Mouse (Mus musculus) mature B cell (primary cell): Measurements from ENCODE around the gene Lmod2.

Source experiments
- in situ Hi-C: fragments of 300-500 bp; cut with MboI; formaldehyde crosslinking; loops from 2 replicates; pipeline ENCODE4 v1.14.3; 2019

Gene Lmod2

DNA sequence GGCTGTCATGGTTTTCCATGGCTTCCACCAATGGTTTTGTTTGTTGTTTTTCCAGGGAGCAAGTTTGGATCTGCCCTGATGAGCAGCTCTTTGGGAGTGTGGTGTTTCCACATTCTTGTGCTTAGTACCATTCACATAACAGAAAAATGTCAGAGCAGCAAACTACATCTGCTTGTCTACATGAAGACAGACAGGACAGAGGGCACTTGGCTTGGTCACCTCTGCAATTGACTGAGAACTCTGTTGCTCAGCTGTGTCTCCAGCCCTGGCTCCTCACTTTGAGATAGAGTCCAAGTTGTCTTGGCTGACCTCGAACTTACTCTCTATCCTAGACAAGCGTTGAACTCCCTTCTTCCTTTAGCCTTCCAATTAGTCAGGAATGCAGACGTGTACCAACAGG, 4.8 kb downstream of the Lmod2 start:
- in situ Hi-C loops, result no loop called here

DNA sequence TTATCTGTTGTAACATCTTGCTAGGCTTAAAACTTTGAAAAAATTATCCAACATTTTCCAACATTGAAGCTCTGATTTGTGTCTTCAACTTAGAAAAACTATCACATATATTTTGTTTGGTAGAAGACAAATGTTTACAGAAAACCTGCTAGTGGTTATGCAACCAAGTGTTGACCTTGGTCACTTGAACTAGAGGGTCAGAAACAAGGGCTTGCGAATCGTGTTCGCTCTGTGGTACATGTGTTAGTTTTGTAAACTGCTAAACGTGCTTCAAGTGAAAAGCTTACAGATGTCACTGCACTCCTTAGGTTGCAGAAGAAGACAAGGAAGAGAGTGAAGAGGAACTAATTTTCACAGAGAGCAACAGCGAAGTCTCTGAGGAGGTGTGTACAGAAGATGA, 5.4 kb downstream of the Lmod2 start:
- in situ Hi-C loops, result no loop called here

- in situ Hi-C loops, result no loop called here
Measured at GRCm38 (mm10) chr6:24604289-24604688, 6.7 kb downstream of the Lmod2 start.

- in situ Hi-C loops, result no loop called here
Measured at GRCm38 (mm10) chr6:24605631-24606030, 8.1 kb downstream of the Lmod2 start.

GRCm38 (mm10) chr6:24606512-24606911, 8.9 kb downstream of the Lmod2 start:
- in situ Hi-C loops, result no loop called here

DNA sequence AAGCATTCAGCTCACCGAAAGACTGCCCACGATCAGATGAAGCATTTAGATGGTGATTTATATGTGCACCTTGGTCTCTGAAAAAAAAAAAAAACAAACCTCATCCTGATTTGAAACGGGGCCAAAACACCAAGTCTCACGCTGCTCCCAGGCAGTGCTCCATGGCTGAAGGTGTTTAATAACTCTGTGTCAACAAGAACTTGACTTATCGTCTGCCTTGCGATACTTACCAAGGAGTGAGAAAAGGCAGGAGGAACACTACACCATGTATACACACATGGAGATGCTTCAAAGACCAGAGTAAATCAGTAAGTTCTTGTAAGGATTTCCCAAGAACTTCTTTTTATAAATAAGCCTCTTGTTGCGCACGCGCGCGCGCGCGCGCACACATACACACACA, 10.0 kb downstream of the Lmod2 start:
- in situ Hi-C loops, result no loop called here

DNA sequence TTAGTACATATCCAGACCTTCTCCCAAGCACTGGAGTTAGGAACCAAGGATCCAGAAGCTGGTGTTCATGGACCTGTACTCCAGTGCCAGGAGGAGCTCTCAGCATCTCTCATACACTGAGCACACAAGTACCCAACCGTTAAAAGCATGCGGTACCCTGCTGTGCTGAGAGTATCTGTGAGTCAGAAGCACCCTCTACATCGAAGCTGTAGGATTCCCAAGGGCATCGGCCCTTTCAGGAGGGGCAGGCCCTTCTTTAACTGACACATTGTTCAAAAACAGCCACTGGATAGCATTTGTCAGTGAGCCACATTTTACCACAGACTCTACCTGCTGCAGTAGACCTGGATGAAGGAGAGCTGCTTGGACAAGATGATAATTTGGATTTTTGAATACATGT, 10.6 kb downstream of the Lmod2 start:
- in situ Hi-C loops, result no loop called here

DNA sequence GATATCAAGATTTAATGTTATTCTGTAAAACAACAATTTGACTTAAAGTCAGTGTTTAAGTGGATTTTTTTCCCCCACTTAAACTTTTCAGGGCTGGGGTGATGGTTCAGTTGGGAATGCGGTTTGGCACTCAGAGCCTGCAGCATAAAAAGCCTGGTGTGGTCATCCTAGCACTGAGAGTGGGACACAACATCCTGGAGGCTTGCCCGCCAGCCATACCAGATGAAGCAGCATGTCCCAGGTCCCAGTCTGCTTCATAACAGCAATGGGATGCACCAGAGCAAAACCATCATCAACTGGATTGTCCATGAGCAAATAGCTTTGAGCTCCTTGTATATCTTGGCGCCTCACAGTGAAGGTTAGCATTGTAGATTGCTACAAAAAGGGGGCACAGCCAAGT, 11.1 kb downstream of the Lmod2 start:
- in situ Hi-C loops, result no loop called here

DNA sequence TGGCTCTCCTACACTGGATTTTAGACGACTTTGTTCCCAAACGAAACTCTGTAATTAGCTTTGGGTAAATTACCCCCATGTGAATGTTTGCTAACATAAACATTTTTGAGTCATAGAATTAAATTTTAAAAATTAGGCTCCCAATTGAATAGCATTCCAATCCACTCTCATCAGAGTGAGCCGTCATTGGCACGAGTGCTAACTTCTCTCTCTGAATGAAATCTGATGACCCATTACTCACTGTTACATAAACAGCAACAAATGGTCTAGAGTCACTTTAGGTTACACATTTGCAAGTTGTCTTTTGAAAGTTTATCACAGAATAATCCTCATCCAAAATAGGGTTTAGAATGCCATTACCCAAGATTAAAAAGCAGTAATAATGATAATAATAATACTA, 12.0 kb downstream of the Lmod2 start:
- in situ Hi-C loops, result no loop called here

DNA sequence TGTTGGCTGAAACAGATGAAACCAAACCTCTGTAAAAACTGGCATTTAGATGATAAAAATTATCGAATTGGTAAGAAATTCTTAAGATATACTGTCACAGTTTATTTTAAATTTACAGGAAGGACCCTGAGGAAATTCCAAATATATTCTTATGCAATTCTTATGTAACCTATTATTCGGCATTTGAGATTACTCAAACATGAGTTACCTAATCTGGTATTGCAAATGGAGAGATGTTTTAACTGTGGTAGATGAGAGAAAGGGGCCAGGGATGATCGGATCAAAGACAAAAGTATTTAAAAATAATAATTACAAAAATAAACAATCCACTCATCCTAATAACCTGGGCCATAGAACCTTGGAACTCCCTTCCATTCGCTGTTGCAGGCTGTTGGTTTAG, 12.8 kb downstream of the Lmod2 start:
- in situ Hi-C loops, result no loop called here

DNA sequence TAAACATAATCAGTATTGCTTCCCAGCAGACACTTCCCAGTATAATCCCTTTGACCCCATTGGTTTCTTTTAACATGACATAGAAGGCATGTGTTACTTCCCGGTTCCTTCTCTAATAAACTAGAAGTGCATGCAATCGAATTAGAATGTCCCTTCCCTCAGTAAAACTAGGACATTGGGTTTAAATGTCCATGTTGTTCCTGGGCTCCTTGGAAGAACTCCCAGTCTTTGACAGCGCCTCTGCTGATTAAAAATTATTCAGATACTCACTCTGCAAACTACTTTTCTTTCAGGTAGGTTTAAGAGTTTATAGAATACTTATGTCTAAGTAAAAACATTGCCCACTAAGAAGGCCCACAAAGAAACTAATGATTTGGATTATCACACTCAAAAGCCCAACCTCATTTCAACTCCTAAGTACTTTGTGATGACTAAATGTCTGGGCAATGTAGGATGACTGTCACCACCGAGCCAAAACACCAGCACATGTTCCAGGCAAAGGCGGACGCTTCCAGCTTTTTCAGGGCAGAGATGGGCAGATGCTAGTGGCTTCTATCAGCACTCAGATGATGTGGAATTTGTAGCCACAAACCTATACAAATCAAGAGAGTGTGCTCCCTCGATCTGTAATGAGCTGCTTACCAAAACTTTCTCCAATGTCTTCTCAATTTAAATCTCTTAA, 14.7 kb downstream of the Lmod2 start:
- in situ Hi-C loops, result no loop called here

DNA sequence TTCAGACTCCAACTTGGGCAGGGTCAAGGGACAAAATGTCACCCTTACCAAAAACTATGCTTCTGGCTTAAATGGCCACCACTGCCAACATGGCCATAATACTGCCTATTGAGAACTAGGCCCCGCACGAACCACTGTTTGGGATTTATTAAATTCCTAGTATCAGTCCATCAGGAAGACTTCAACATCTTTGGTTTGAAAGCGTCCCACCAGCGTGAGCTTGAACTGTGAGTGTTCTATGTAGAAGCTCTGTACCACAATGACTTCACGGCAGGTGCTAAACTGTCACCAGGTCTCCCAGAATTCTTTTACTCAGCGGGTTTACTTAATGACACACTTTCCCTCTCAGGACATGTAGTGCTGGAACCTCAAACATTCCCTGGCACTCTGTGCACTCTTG, 15.8 kb downstream of the Lmod2 start:
- in situ Hi-C loops, result no loop called here

GRCm38 (mm10) chr6:24613918-24614317, 16.4 kb downstream of the Lmod2 start:
- in situ Hi-C loops, result no loop called here

DNA sequence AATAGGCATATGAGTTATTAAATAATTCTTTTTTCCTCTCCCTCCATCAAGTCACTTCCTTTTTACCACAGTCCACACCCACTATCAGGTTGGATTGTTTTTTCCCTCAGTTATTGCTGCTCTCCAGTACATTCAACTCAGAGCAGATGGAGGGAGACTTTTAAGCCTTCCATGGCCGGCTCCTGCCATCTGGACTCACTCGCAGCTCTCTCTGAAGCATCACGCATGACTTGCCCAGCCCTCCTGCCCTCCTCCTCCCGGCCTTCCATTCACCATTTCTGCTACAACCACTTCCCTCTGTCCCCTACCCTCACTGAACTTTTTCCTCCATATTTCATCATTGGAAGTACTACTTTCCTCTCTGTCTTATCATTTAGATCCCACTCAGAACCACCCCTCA, 19.2 kb downstream of the Lmod2 start:
- in situ Hi-C loops, result no loop called here

DNA sequence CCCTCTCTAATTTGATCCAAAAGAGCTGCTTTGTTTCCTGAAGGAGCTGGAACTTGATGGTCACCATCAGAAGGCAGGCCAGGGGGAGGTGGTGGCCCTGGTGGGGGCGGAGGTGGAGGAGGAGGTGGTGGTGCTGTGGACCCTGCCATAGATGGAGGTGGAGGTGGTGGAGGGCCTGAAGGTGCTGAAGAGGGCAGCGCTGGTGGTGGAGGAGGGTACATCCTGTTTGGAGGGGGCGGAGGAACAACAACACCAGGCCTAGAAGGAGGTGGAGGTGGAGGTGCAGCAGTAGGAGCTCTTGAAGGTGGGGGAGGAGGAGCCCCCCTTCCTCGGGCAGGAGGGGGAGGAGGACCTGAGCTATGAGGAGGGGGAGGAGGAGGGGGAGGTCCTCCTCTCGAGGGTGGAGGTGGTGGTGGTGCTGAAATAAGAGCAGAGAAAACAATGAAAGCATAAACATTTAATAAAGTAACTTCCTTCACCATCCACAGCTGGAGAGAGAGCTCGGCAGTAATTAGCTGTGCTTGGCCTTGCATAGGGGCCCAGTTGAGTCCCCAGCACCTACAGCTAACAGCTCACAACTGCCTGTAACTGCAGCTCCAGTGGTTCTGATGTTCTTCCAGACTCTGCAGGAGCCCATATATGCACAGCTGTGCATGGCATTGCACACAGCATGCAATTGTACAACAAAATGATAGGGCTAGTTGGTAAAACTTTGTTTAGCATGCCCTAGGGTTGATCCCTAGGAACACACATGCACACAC, 21.9 kb downstream of the Lmod2 start:
- in situ Hi-C loops, result no loop called here

DNA sequence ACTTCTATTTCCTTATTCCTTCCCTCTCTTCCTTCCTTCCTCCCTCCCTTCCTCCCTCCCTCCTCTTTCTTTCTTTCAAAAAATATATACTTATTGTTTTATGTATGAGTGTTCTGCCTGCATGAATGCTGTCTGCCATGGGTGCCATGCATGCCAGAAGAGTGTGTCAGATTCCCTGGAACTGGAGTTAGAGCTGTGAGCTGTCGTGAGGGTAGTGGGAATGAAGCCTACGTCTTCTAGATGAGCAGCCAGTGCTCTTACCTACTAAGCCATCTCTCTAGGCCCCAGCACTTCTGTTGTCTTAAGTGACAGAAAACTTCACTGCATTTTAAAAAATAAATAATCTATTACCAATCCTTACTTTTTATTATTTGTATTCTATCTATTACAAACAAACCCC, 23.4 kb downstream of the Lmod2 start:
- in situ Hi-C loops, result no loop called here

- in situ Hi-C loops, result no loop called here
Measured at GRCm38 (mm10) chr6:24622098-24622497, 24.5 kb downstream of the Lmod2 start.

- in situ Hi-C loops, result no loop called here
Measured at GRCm38 (mm10) chr6:24627586-24628030, 30.0 kb downstream of the Lmod2 start.

- in situ Hi-C loops, result no loop called here
Measured at GRCm38 (mm10) chr6:24628499-24628898, 30.9 kb downstream of the Lmod2 start.

- in situ Hi-C loops, result no loop called here
Measured at GRCm38 (mm10) chr6:24632061-24632460, 34.5 kb downstream of the Lmod2 start.

- in situ Hi-C loops, result no loop called here
Measured at GRCm38 (mm10) chr6:24634065-24634464, 36.5 kb downstream of the Lmod2 start.

DNA sequence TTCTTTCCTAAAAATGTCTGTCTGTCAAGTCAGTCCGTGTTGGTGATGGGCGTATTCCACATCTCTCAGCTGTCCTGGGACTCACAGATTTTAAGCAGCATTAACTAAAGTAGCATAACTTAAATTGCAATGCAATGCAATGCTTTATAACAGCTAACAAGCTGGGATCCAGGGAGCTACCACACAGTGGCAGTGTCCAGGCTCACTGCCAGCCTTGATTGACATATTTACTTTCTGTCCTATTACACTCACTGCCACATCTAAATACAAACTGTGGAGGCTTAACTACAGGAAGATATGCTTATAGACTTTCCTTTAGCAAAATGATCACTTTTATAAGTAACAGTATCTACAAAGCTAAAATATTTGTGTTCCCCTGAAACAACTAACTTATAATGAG, 38.3 kb downstream of the Lmod2 start:
- in situ Hi-C loops, result no loop called here

DNA sequence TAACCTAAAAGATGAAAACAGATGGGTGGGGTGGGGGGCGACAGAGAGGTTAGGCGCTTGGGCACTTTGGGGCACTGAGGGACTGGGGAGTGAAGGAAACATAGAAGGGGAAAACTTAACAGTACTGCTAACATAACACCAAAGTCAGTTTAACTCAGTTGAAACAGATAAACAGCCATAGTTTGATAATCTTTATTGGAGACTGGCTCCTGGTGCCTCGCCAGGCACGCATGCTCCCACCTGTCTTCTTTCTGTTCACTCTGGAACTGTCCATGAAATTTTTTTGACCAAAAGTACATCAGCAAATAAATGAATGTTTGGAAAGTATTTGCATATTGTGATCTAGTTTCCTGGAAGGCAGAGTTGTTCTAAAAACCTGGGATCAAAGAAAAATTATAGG, 43.7 kb downstream of the Lmod2 start:
- in situ Hi-C loops, result no loop called here

DNA sequence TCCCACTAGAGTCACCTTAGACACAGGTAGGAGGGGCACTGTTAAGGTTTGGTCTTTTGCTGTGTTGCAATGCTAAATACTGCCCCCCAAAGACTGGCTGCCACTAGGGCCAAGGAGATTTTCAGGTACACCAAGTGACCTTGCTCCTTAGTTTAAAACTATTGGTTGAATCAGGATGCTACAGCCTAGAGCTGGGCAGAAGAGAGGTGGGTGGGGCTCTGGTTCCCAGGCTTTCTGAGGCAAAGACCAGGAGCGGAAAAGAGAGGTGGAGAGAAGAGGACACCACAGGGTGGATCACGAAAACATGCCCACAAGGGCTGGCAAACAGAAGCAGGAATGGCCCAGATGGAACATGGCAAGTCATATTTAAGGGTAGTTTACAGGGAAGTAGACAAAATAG, 44.6 kb downstream of the Lmod2 start:
- in situ Hi-C loops, result no loop called here
